Mouse (Mus musculus): Measurements from ENCODE around the gene Sema3f. TPM values are rescaled to one million over a fixed set of nuclear protein-coding genes. Genes with fewer than 3 reads are reported as not detected.
A peak's percentile ranks its signal among the peaks of the same experiment; 100 is the strongest.

Sema3f gene
- polyA plus RNA-seq, 1 experiment: 30.7 TPM

DNA sequence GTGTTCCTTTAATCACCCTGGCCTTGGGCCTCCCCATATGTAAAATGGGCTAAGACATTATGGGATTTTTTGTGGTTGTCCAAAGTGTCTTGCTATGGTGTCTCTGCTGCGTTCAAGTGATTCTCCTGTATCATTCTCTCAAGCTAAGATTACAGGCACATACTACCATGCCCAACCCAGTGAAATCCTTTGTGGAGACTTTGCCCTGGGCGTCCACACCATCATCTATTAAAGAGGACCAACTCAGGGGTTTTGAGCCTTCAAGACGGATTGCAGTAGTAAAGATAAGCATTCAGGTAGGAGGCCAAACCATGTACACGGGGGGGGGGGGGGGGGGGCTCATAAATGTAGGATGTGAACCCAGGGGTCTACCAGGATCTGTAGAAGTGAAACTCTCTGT lies 55.7 kb downstream of the Sema3f start:
- Histone ChIP-seq H3K4me3 (ENCODE audit: low read depth, low read length) (no peak overlapping the region), H3K4me1 (ENCODE audit: control insufficient read depth, insufficient read depth, insufficient read length, low read length) (peaks cover 15% of the 10 kb centered on the region), H3K36me3 (ENCODE audit: control insufficient read depth, insufficient read depth, low read length) (no peaks in the 10 kb centered on the region), H3K27me3 (ENCODE audit: control insufficient read depth, insufficient read depth, low read length) (no peaks in the 10 kb centered on the region), H3K27ac (ENCODE audit: insufficient read depth, low read depth, low read length) (peak overlapping the region; percentile 90)
- TF ChIP-seq CTCF (IDR thresholded peaks at IDR 0.05; ENCODE audit: extremely low read depth, insufficient read length, insufficient replicate concordance, low read depth, low read length) (no peak), POLR2A (IDR thresholded peaks at IDR 0.05; ENCODE audit: low read depth, low read length) (no peak)
- 26% methylated on average over 4 of the region's 4 CpGs for WGBS

DNA sequence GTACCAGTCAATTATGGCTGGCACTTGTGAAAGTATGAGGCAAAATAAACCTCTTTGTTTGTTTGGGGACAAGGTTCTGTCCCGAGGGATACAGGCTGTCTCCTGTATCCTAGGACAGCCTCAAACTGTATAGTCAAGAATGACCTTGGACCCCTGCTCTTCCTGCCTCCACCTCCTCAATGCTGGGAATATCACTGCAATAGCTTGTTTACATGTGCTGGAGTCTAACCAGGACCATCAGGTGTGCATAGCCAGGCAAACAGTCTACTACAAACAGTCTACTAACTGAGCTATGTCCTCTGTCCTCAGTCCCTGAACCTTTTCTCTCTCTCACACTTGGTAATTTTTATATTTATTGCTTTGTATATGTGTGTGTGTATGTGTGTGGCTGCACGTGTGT lies 56.8 kb downstream of the Sema3f start:
- Histone ChIP-seq H3K36me3 (ENCODE audit: control insufficient read depth, insufficient read depth, low read length) (no peaks in the 10 kb centered on the region), H3K4me3 (ENCODE audit: low read depth, low read length) (no peak overlapping the region), H3K4me1 (ENCODE audit: control insufficient read depth, insufficient read depth, insufficient read length, low read length) (peaks cover 15% of the 10 kb centered on the region), H3K27ac (ENCODE audit: insufficient read depth, low read depth, low read length) (peak overlapping the region; percentile 40), H3K27me3 (ENCODE audit: control insufficient read depth, insufficient read depth, low read length) (no peaks in the 10 kb centered on the region)
- TF ChIP-seq CTCF (IDR thresholded peaks at IDR 0.05; ENCODE audit: extremely low read depth, insufficient read length, insufficient replicate concordance, low read depth, low read length) (no peak), POLR2A (IDR thresholded peaks at IDR 0.05; ENCODE audit: low read depth, low read length) (no peak)
- WGBS: 49% methylated on average over 2 of the region's 2 CpGs

DNA sequence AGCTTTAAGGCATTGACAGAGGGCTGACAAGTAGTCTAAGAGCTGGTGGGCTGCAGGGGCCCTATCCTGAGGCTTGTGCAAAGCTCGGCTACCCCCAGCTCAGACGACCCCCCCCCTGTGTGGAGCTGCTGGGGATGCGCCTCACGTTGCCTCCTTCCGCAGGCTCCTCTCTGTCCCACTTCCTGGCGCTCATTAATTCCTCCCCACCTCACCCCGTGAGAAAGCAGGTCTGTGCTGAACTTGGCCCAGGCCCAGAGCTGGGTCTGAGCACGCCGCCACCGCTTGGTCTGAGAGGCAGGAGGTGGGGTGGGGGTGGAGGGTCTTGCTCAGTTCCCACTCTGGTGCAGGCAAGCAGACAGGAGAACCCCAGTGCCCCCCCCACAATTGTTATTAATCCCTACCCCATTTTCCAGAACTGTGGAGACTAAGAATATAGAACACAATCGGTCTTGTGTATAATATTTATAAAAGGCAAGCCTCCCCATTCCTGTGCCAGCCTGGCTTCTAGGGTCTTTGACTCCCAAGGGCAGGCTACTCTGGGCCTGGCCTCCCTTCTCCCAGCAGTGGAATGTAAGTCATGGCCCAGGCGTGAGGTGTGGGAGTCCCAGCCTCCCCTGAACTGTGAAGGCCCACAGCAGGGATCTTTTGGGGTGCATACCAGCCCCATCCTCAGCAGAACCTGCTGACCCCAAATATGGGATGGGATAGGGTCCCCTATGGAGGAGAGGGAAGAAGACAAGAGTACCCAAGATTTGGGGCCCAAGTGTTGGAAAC lies 59.4 kb downstream of the Sema3f start:
- no peak for TF ChIP-seq CTCF (IDR thresholded peaks at IDR 0.05; ENCODE audit: extremely low read depth, insufficient read length, insufficient replicate concordance, low read depth, low read length)
- no peak for TF ChIP-seq POLR2A (IDR thresholded peaks at IDR 0.05; ENCODE audit: low read depth, low read length)
- no peaks in the 10 kb centered on the region for H3K36me3 ChIP-seq (ENCODE audit: control insufficient read depth, insufficient read depth, low read length)
- H3K27ac ChIP-seq (ENCODE audit: insufficient read depth, low read depth, low read length): no peak overlapping the region
- 59% methylated on average over 12 of the region's 12 CpGs for WGBS
- peaks cover 13% of the 10 kb centered on the region for H3K4me1 ChIP-seq (ENCODE audit: control insufficient read depth, insufficient read depth, insufficient read length, low read length)
- no peaks in the 10 kb centered on the region for H3K27me3 ChIP-seq (ENCODE audit: control insufficient read depth, insufficient read depth, low read length)
- H3K4me3 ChIP-seq (ENCODE audit: low read depth, low read length): no peak overlapping the region

DNA sequence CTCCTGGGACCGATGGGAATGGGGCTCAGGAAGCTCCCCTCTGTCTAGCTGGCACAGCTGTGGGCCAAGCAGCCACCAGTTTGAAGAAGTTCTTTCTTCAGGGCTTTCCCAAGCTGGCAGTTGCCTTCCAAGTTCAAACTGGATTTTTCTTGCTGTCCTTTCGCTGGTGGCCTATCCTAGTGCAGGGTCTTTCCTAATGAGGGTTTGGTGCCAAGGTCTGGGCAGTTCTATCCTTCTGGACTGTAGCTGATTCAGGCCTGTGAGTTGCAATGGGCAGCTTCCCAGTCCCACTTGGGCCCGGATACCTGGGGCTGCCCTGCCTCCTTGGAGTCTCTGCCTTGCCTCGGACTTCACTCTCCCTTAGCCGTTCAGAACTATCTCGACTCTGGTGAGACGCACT lies 60.0 kb downstream of the Sema3f start:
- Histone ChIP-seq H3K27me3 (ENCODE audit: control insufficient read depth, insufficient read depth, low read length) (no peaks in the 10 kb centered on the region), H3K4me1 (ENCODE audit: control insufficient read depth, insufficient read depth, insufficient read length, low read length) (peaks cover 13% of the 10 kb centered on the region; the same call in 1 of the 2 replicates), H3K4me3 (ENCODE audit: low read depth, low read length) (no peak overlapping the region), H3K36me3 (ENCODE audit: control insufficient read depth, insufficient read depth, low read length) (no peaks in the 10 kb centered on the region), H3K27ac (ENCODE audit: insufficient read depth, low read depth, low read length) (no peak overlapping the region)
- TF ChIP-seq CTCF (IDR thresholded peaks at IDR 0.05; ENCODE audit: extremely low read depth, insufficient read length, insufficient replicate concordance, low read depth, low read length): no peak
- TF ChIP-seq POLR2A (IDR thresholded peaks at IDR 0.05; ENCODE audit: low read depth, low read length): no peak
- 77% methylated on average over 7 of the region's 7 CpGs for WGBS

DNA sequence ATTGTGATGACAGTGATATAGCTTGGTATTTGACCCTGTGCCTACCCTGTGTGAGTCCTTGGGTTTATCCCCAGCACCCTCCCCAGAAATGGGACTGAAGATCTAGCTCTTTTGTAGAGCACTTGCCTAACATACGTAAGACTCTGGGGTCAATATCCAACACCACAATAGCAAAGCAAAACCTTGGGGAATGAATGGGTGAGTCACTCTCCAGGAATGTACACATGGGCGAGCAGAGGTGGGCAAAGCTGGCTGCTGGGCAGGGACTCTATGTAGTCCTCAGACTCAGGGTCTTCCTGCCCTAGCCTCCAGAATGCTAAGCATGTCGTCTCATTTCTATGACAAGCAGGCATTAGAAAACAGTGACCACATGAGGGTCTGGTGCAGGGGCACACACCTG lies 61.5 kb downstream of the Sema3f start:
- H3K36me3 ChIP-seq (ENCODE audit: control insufficient read depth, insufficient read depth, low read length): no peaks in the 10 kb centered on the region
- no peak for TF ChIP-seq CTCF (IDR thresholded peaks at IDR 0.05; ENCODE audit: extremely low read depth, insufficient read length, insufficient replicate concordance, low read depth, low read length)
- no peak for TF ChIP-seq POLR2A (IDR thresholded peaks at IDR 0.05; ENCODE audit: low read depth, low read length)
- WGBS: 56% methylated on average over 3 of the region's 3 CpGs
- peaks cover 5% of the 10 kb centered on the region; the same call in 1 of the 2 replicates for H3K4me1 ChIP-seq (ENCODE audit: control insufficient read depth, insufficient read depth, insufficient read length, low read length)
- H3K27ac ChIP-seq (ENCODE audit: insufficient read depth, low read depth, low read length): no peak overlapping the region
- H3K4me3 ChIP-seq (ENCODE audit: low read depth, low read length): no peak overlapping the region
- no peaks in the 10 kb centered on the region for H3K27me3 ChIP-seq (ENCODE audit: control insufficient read depth, insufficient read depth, low read length)

DNA sequence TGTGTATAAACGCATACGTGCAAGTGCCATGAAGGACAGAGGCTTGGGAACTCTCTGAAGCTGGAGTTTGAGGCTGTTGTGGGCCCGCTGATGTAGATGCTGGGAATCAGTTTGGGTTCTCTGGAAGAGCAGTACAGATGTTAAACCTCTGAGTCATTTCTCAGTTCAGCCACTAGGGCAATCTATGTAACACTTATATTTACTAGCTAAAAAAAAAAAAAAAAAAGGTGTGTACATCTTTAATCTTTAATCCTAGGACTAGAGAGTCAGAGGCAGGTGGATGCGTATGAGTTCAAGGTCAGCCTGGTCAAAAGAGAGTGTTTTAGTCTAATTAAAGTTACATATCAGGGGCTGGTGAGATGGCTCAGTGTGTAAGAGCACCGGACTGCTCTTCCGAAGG lies 63.3 kb downstream of the Sema3f start:
- WGBS: 74% methylated on average over 6 of the region's 6 CpGs
- no peak for TF ChIP-seq CTCF (IDR thresholded peaks at IDR 0.05; ENCODE audit: extremely low read depth, insufficient read length, insufficient replicate concordance, low read depth, low read length)
- no peak for TF ChIP-seq POLR2A (IDR thresholded peaks at IDR 0.05; ENCODE audit: low read depth, low read length)
- Histone ChIP-seq H3K27ac (ENCODE audit: insufficient read depth, low read depth, low read length) (no peak overlapping the region), H3K27me3 (ENCODE audit: control insufficient read depth, insufficient read depth, low read length) (no peaks in the 10 kb centered on the region), H3K36me3 (ENCODE audit: control insufficient read depth, insufficient read depth, low read length) (no peaks in the 10 kb centered on the region), H3K4me1 (ENCODE audit: control insufficient read depth, insufficient read depth, insufficient read length, low read length) (peaks cover 3% of the 10 kb centered on the region; the same call in 1 of the 2 replicates), H3K4me3 (ENCODE audit: low read depth, low read length) (no peak overlapping the region)

DNA sequence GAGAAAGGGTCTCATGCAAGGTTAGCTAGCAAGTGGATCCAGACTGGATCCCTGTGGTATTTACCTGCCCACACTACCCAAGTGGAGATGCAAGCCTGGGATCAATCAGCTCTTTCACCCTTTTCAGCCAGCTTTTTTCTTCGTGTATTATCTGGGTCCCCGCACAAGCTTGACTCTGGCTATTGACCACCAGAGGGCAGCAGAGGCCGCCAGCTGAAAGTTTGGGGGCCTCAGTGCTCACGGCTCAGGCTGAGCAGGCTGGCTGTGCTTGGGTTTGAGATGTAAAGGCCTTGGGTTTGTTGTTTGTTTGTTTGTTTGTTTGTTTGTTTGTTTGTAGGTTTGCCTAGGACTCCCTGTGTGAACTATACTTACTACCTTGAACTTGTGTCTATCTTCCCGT lies 64.7 kb downstream of the Sema3f start:
- no peaks in the 10 kb centered on the region for H3K27me3 ChIP-seq (ENCODE audit: control insufficient read depth, insufficient read depth, low read length)
- peak overlapping the region; percentile 42 for H3K27ac ChIP-seq (ENCODE audit: insufficient read depth, low read depth, low read length)
- H3K4me3 ChIP-seq (ENCODE audit: low read depth, low read length): no peak overlapping the region
- TF ChIP-seq CTCF (IDR thresholded peaks at IDR 0.05; ENCODE audit: extremely low read depth, insufficient read length, insufficient replicate concordance, low read depth, low read length) (peak; percentile 99), POLR2A (IDR thresholded peaks at IDR 0.05; ENCODE audit: low read depth, low read length) (no peak)
- no peaks in the 10 kb centered on the region for H3K36me3 ChIP-seq (ENCODE audit: control insufficient read depth, insufficient read depth, low read length)
- peaks cover 3% of the 10 kb centered on the region; the same call in 1 of the 2 replicates for H3K4me1 ChIP-seq (ENCODE audit: control insufficient read depth, insufficient read depth, insufficient read length, low read length)
- 12% methylated on average over 5 of the region's 5 CpGs for WGBS

Measured in small intestine, adult 2 months (tissue).